Mouse (Mus musculus) ES-Bruce4 (cell line): ENCODE data around the gene Nanp.

Experiments
- CTCF ChIP-seq: IDR thresholded peaks from one replicate; pipeline ENCODE4 v1.8.1; 2011; ENCODE audit warnings: low read depth, low read length
- EP300 ChIP-seq: IDR thresholded peaks from 2 replicates; pipeline ENCODE4 v1.6.1; 2011; ENCODE audit warnings: low read depth, low read length; ENCODE audit not compliant: insufficient read depth
- POLR2A ChIP-seq: IDR thresholded peaks from one replicate; pipeline ENCODE4 v1.8.1; 2011; ENCODE audit warnings: low read length; ENCODE audit not compliant: insufficient read depth

- TF ChIP-seq CTCF (no peak), POLR2A (no peak), EP300 (no peak)
Observed at GRCm38 (mm10) chr2:151056637-151057036, 17.4 kb upstream of the Nanp start.
